Mouse (Mus musculus): ENCODE data around the gene Cnr2. TPM values are rescaled to one million over a fixed set of nuclear protein-coding genes. Genes with fewer than 3 reads are reported as not detected.

Gene Cnr2
- polyA plus RNA-seq (2016; fragmentation: Nextera tagmentation; extraction: Ambion mirVana), result 0.38 and 0.53 TPM in 2 replicates

GRCm38 (mm10) chr4:135895071-135895571 lies at the start of gene Cnr2:
TSS of gene Cnr2 (plus strand) at chr4:135895394.
- Histone ChIP-seq H3K4me3 (no peak within 1 kb of the TSS), H3K27ac (no peak within 1 kb of the TSS), H3K9me3 (replicated peaks) (0 out of 2 replicates have a peak, but pooled peaks cover 2% of the 10 kb centered on the region), H3K27me3 (ENCODE audit: low read depth, poor library complexity, severe bottlenecking) (no peaks in the 10 kb centered on the region), H3K36me3 (no peaks in the 10 kb centered on the region), H3K4me1 (peaks cover 17% of the 10 kb centered on the region)
- DNase-seq (ENCODE audit: low spot score), result no peak
- 57% methylated on average over 8 of the region's 8 CpGs for WGBS

- Histone ChIP-seq H3K4me1 (peaks cover 6% of the 10 kb centered on the region), H3K27me3 (ENCODE audit: low read depth, poor library complexity, severe bottlenecking) (no peaks in the 10 kb centered on the region), H3K4me3 (no peak overlapping the region), H3K27ac (no peak overlapping the region), H3K36me3 (no peaks in the 10 kb centered on the region), H3K9me3 (replicated peaks) (no peaks in the 10 kb centered on the region)
- WGBS, result 75% methylated on average over 5 of the region's 5 CpGs
- peak; percentile 22 for DNase-seq (ENCODE audit: low spot score)
Observed at GRCm38 (mm10) chr4:135847581-135847980, 47.6 kb upstream of the Cnr2 start.

GRCm38 (mm10) chr4:135850411-135851095 lies 44.6 kb upstream of the Cnr2 start:
- H3K4me3 ChIP-seq, result no peak overlapping the region
- peak; percentile 27 for DNase-seq (ENCODE audit: low spot score)
- H3K9me3 ChIP-seq (replicated peaks), result no peaks in the 10 kb centered on the region
- H3K36me3 ChIP-seq, result no peaks in the 10 kb centered on the region
- WGBS, result 37% methylated on average over 13 of the region's 13 CpGs
- peaks cover 16% of the 10 kb centered on the region for H3K4me1 ChIP-seq
- no peak overlapping the region for H3K27ac ChIP-seq
- no peaks in the 10 kb centered on the region for H3K27me3 ChIP-seq (ENCODE audit: low read depth, poor library complexity, severe bottlenecking)

GRCm38 (mm10) chr4:135851942-135852341 lies 43.3 kb upstream of the Cnr2 start:
- DNase-seq (ENCODE audit: low spot score), result no peak
- H3K4me3 ChIP-seq, result no peak overlapping the region
- no peak overlapping the region for H3K27ac ChIP-seq
- H3K36me3 ChIP-seq, result no peaks in the 10 kb centered on the region
- WGBS, result 86% methylated on average over 9 of the region's 9 CpGs
- no peaks in the 10 kb centered on the region for H3K9me3 ChIP-seq (replicated peaks)
- H3K4me1 ChIP-seq, result peaks cover 16% of the 10 kb centered on the region
- H3K27me3 ChIP-seq (ENCODE audit: low read depth, poor library complexity, severe bottlenecking), result no peaks in the 10 kb centered on the region

GRCm38 (mm10) chr4:135853987-135854546 lies 41.1 kb upstream of the Cnr2 start:
- Histone ChIP-seq H3K36me3 (peaks cover 7% of the 10 kb centered on the region), H3K9me3 (replicated peaks) (no peaks in the 10 kb centered on the region), H3K27ac (peak overlapping the region; percentile 100), H3K27me3 (ENCODE audit: low read depth, poor library complexity, severe bottlenecking) (no peaks in the 10 kb centered on the region), H3K4me1 (peaks cover 25% of the 10 kb centered on the region), H3K4me3 (peak overlapping the region; percentile 93; the same call in 1 of the 2 replicates)
- peak; percentile 28 for DNase-seq (ENCODE audit: low spot score)
- 95% methylated on average over 14 of the region's 14 CpGs for WGBS

- Histone ChIP-seq H3K9me3 (replicated peaks) (no peaks in the 10 kb centered on the region), H3K36me3 (peaks cover 12% of the 10 kb centered on the region), H3K4me3 (peak overlapping the region; percentile 93), H3K27ac (peak overlapping the region; percentile 100), H3K4me1 (peaks cover 31% of the 10 kb centered on the region), H3K27me3 (ENCODE audit: low read depth, poor library complexity, severe bottlenecking) (no peaks in the 10 kb centered on the region)
- WGBS, result 82% methylated on average over 11 of the region's 11 CpGs
- DNase-seq (ENCODE audit: low spot score), result peak; percentile 29
Observed at GRCm38 (mm10) chr4:135854630-135855029, 40.6 kb upstream of the Cnr2 start.

- peak overlapping the region; percentile 93 for H3K4me3 ChIP-seq
- no peak for DNase-seq (ENCODE audit: low spot score)
- H3K4me1 ChIP-seq, result peaks cover 35% of the 10 kb centered on the region
- no peaks in the 10 kb centered on the region for H3K27me3 ChIP-seq (ENCODE audit: low read depth, poor library complexity, severe bottlenecking)
- H3K36me3 ChIP-seq, result peaks cover 17% of the 10 kb centered on the region
- 10% methylated on average over 6 of the region's 6 CpGs for WGBS
- H3K9me3 ChIP-seq (replicated peaks), result no peaks in the 10 kb centered on the region
- peak overlapping the region; percentile 100 for H3K27ac ChIP-seq
Observed at GRCm38 (mm10) chr4:135855080-135855479, 40.1 kb upstream of the Cnr2 start.

GRCm38 (mm10) chr4:135855536-135856222 lies 39.5 kb upstream of the Cnr2 start, which contains the start of gene Srsf10:
TSS of gene Srsf10 (plus strand) at chr4:135855747.
- Histone ChIP-seq H3K4me1 (peaks cover 32% of the 10 kb centered on the region), H3K36me3 (peaks cover 23% of the 10 kb centered on the region), H3K9me3 (replicated peaks) (no peaks in the 10 kb centered on the region), H3K4me3 (peak within 1 kb of the TSS; percentile 93), H3K27ac (peak within 1 kb of the TSS; percentile 100), H3K27me3 (ENCODE audit: low read depth, poor library complexity, severe bottlenecking) (no peaks in the 10 kb centered on the region)
- WGBS, result under 1% methylated on average over 67 of the region's 67 CpGs
- DNase-seq (ENCODE audit: low spot score), result peak; percentile 99

GRCm38 (mm10) chr4:135856223-135857091 lies 38.7 kb upstream of the Cnr2 start:
- H3K27ac ChIP-seq, result peak overlapping the region; percentile 100
- peak overlapping the region; percentile 93 for H3K4me3 ChIP-seq
- peaks cover 30% of the 10 kb centered on the region for H3K36me3 ChIP-seq
- H3K9me3 ChIP-seq (replicated peaks), result no peaks in the 10 kb centered on the region
- under 1% methylated on average over 88 of the region's 91 CpGs for WGBS
- DNase-seq (ENCODE audit: low spot score), result peak; percentile 81
- H3K27me3 ChIP-seq (ENCODE audit: low read depth, poor library complexity, severe bottlenecking), result no peaks in the 10 kb centered on the region
- peaks cover 30% of the 10 kb centered on the region for H3K4me1 ChIP-seq

- no peaks in the 10 kb centered on the region for H3K27me3 ChIP-seq (ENCODE audit: low read depth, poor library complexity, severe bottlenecking)
- WGBS, result 13% methylated on average over 6 of the region's 7 CpGs
- DNase-seq (ENCODE audit: low spot score), result peak; percentile 33
- H3K27ac ChIP-seq, result peak overlapping the region; percentile 100
- H3K4me3 ChIP-seq, result peak overlapping the region; percentile 93
- peaks cover 30% of the 10 kb centered on the region for H3K4me1 ChIP-seq
- H3K9me3 ChIP-seq (replicated peaks), result no peaks in the 10 kb centered on the region
- H3K36me3 ChIP-seq, result peaks cover 42% of the 10 kb centered on the region
Observed at GRCm38 (mm10) chr4:135857597-135858186, 37.5 kb upstream of the Cnr2 start.

GRCm38 (mm10) chr4:135868996-135869395 lies 26.2 kb upstream of the Cnr2 start:
- H3K27me3 ChIP-seq (ENCODE audit: low read depth, poor library complexity, severe bottlenecking), result no peaks in the 10 kb centered on the region
- no peak for DNase-seq (ENCODE audit: low spot score)
- peaks cover 71% of the 10 kb centered on the region for H3K36me3 ChIP-seq
- whole genome bisulfite sequencing, result 80% methylated on average over 2 of the region's 2 CpGs
- no peak overlapping the region for H3K27ac ChIP-seq
- H3K4me1 ChIP-seq, result peaks cover 23% of the 10 kb centered on the region
- H3K9me3 ChIP-seq (replicated peaks), result no peaks in the 10 kb centered on the region
- H3K4me3 ChIP-seq, result no peak overlapping the region

All from limb, embryonic 10.5 days (tissue).